Mouse (Mus musculus): ENCODE data around the gene Kxd1. TPM values are rescaled to one million over a fixed set of nuclear protein-coding genes. Genes with fewer than 3 reads are reported as not detected.

Kxd1 gene
- polyA plus RNA-seq, 1 experiment = 64.4 TPM

GRCm38 (mm10) chr8:70562802-70563201 is 35.0 kb upstream of the Kxd1 start:
- Histone ChIP-seq H3K27ac (ENCODE audit: insufficient read depth, low read length) (no peak overlapping the region), H3K4me3 (ENCODE audit: insufficient read depth, low read length) (no peak overlapping the region)
- TF ChIP-seq POLR2A (IDR thresholded peaks at IDR 0.05; ENCODE audit: extremely low read depth, insufficient read depth, low read length) (no peak), CTCF (IDR thresholded peaks at IDR 0.05; ENCODE audit: extremely low read depth, insufficient read depth, low read length) (no peak)

GRCm38 (mm10) chr8:70561809-70562535 is 34.2 kb upstream of the Kxd1 start:
- peaks cover 19% of the 10 kb centered on the region for H3K4me1 ChIP-seq (ENCODE audit: control insufficient read depth, insufficient read depth, low read length)
- H3K4me3 ChIP-seq (ENCODE audit: insufficient read depth, low read length) = no peak overlapping the region
- TF ChIP-seq CTCF (IDR thresholded peaks at IDR 0.05; ENCODE audit: extremely low read depth, insufficient read depth, low read length) (no peak), POLR2A (IDR thresholded peaks at IDR 0.05; ENCODE audit: extremely low read depth, insufficient read depth, low read length) (no peak)
- peak overlapping the region; percentile 86 for H3K27ac ChIP-seq (ENCODE audit: insufficient read depth, low read length)

More at GRCm38 (mm10) chr8:70562802-70563201, 35.0 kb upstream of the Kxd1 start:
- H3K4me1 ChIP-seq (ENCODE audit: control insufficient read depth, insufficient read depth, low read length) = peaks cover 19% of the 10 kb centered on the region

GRCm38 (mm10) chr8:70561357-70561756 is 33.6 kb upstream of the Kxd1 start:
- Histone ChIP-seq H3K4me3 (ENCODE audit: insufficient read depth, low read length) (no peak overlapping the region), H3K4me1 (ENCODE audit: control insufficient read depth, insufficient read depth, low read length) (peaks cover 19% of the 10 kb centered on the region), H3K27ac (ENCODE audit: insufficient read depth, low read length) (peak overlapping the region; percentile 86)
- TF ChIP-seq POLR2A (IDR thresholded peaks at IDR 0.05; ENCODE audit: extremely low read depth, insufficient read depth, low read length) (no peak), CTCF (IDR thresholded peaks at IDR 0.05; ENCODE audit: extremely low read depth, insufficient read depth, low read length) (no peak)

- TF ChIP-seq POLR2A (IDR thresholded peaks at IDR 0.05; ENCODE audit: extremely low read depth, insufficient read depth, low read length) (no peak), CTCF (IDR thresholded peaks at IDR 0.05; ENCODE audit: extremely low read depth, insufficient read depth, low read length) (no peak)
- Histone ChIP-seq H3K27ac (ENCODE audit: insufficient read depth, low read length) (0 out of 2 replicates have a peak overlapping the region, but pooled peaks have one; percentile 86), H3K4me3 (ENCODE audit: insufficient read depth, low read length) (no peak overlapping the region), H3K4me1 (ENCODE audit: control insufficient read depth, insufficient read depth, low read length) (peaks cover 17% of the 10 kb centered on the region)
Measured at GRCm38 (mm10) chr8:70560564-70560963, 32.8 kb upstream of the Kxd1 start.

- Histone ChIP-seq H3K4me3 (ENCODE audit: insufficient read depth, low read length) (no peak overlapping the region), H3K27ac (ENCODE audit: insufficient read depth, low read length) (0 out of 2 replicates have a peak overlapping the region, but pooled peaks have one; percentile 86), H3K4me1 (ENCODE audit: control insufficient read depth, insufficient read depth, low read length) (peaks cover 15% of the 10 kb centered on the region)
- peak; percentile 45 for TF ChIP-seq CTCF (IDR thresholded peaks at IDR 0.05; ENCODE audit: extremely low read depth, insufficient read depth, low read length)
- TF ChIP-seq POLR2A (IDR thresholded peaks at IDR 0.05; ENCODE audit: extremely low read depth, insufficient read depth, low read length) = no peak
Measured at GRCm38 (mm10) chr8:70560096-70560495, 32.3 kb upstream of the Kxd1 start.

GRCm38 (mm10) chr8:70558983-70559382 is 31.2 kb upstream of the Kxd1 start:
- TF ChIP-seq CTCF (IDR thresholded peaks at IDR 0.05; ENCODE audit: extremely low read depth, insufficient read depth, low read length) = 0 out of 2 replicates have a peak, but pooled peaks have one; percentile 3
- TF ChIP-seq POLR2A (IDR thresholded peaks at IDR 0.05; ENCODE audit: extremely low read depth, insufficient read depth, low read length) = no peak
- Histone ChIP-seq H3K4me1 (ENCODE audit: control insufficient read depth, insufficient read depth, low read length) (peaks cover 16% of the 10 kb centered on the region), H3K27ac (ENCODE audit: insufficient read depth, low read length) (no peak overlapping the region), H3K4me3 (ENCODE audit: insufficient read depth, low read length) (no peak overlapping the region)

- Histone ChIP-seq H3K4me1 (ENCODE audit: control insufficient read depth, insufficient read depth, low read length) (peaks cover 21% of the 10 kb centered on the region), H3K4me3 (ENCODE audit: insufficient read depth, low read length) (no peak overlapping the region), H3K27ac (ENCODE audit: insufficient read depth, low read length) (0 out of 2 replicates have a peak overlapping the region, but pooled peaks have one; percentile 42)
- TF ChIP-seq CTCF (IDR thresholded peaks at IDR 0.05; ENCODE audit: extremely low read depth, insufficient read depth, low read length) (no peak), POLR2A (IDR thresholded peaks at IDR 0.05; ENCODE audit: extremely low read depth, insufficient read depth, low read length) (no peak)
Measured at GRCm38 (mm10) chr8:70558334-70558733, 30.6 kb upstream of the Kxd1 start.

- Histone ChIP-seq H3K27ac (ENCODE audit: insufficient read depth, low read length) (no peak overlapping the region), H3K4me3 (ENCODE audit: insufficient read depth, low read length) (no peak overlapping the region), H3K4me1 (ENCODE audit: control insufficient read depth, insufficient read depth, low read length) (peaks cover 25% of the 10 kb centered on the region)
- TF ChIP-seq POLR2A (IDR thresholded peaks at IDR 0.05; ENCODE audit: extremely low read depth, insufficient read depth, low read length) (no peak), CTCF (IDR thresholded peaks at IDR 0.05; ENCODE audit: extremely low read depth, insufficient read depth, low read length) (no peak)
Measured at GRCm38 (mm10) chr8:70555079-70555747, 27.5 kb upstream of the Kxd1 start.

- H3K27ac ChIP-seq (ENCODE audit: insufficient read depth, low read length) = no peak overlapping the region
- H3K4me1 ChIP-seq (ENCODE audit: control insufficient read depth, insufficient read depth, low read length) = peaks cover 21% of the 10 kb centered on the region
- TF ChIP-seq CTCF (IDR thresholded peaks at IDR 0.05; ENCODE audit: extremely low read depth, insufficient read depth, low read length) (no peak), POLR2A (IDR thresholded peaks at IDR 0.05; ENCODE audit: extremely low read depth, insufficient read depth, low read length) (no peak)
- H3K4me3 ChIP-seq (ENCODE audit: insufficient read depth, low read length) = no peak overlapping the region
Measured at GRCm38 (mm10) chr8:70553740-70554139, 26.0 kb upstream of the Kxd1 start.
